Mouse (Mus musculus): ENCODE results near the gene Frrs1.
A peak's percentile ranks its signal among the peaks of the same experiment; 100 is the strongest.

The Frrs1 gene

GRCm38 (mm10) chr3:116914931-116915330 lies 55.7 kb downstream of the Frrs1 start:
- peak; percentile 26 to 28 for DNase-seq

DNA sequence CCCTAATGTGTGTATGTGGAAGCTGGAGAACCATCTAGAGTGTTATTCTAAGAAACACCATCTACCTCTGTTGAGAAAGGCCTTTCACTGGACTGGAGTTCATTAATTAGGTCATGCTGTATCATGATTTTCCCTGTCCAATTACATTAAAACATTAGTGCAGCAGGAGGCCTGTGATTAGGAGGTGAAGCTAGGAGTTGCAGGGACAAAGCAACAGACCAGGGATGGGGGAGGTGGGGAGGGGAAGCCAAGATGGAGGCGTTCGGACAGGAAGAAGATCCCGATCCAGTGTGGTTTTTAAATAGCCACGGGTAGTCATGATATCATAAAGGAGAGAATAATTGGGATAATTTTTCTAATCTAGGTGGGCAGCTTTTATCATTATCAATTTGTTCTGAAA lies 57.8 kb downstream of the Frrs1 start:
- DNase-seq: no peak

GRCm38 (mm10) chr3:116921535-116921934 lies 62.3 kb downstream of the Frrs1 start:
- no peak for DNase-seq

- no peak for DNase-seq
Measured at GRCm38 (mm10) chr3:116923042-116923441, 63.8 kb downstream of the Frrs1 start.

GRCm38 (mm10) chr3:116928994-116929393 lies 69.7 kb downstream of the Frrs1 start:
- DNase-seq: peak; percentile 62 to 68

GRCm38 (mm10) chr3:116933158-116933557 lies 73.9 kb downstream of the Frrs1 start:
- DNase-seq: no peak

- no peak for DNase-seq
Measured at GRCm38 (mm10) chr3:116936934-116937691, 77.8 kb downstream of the Frrs1 start.

DNA sequence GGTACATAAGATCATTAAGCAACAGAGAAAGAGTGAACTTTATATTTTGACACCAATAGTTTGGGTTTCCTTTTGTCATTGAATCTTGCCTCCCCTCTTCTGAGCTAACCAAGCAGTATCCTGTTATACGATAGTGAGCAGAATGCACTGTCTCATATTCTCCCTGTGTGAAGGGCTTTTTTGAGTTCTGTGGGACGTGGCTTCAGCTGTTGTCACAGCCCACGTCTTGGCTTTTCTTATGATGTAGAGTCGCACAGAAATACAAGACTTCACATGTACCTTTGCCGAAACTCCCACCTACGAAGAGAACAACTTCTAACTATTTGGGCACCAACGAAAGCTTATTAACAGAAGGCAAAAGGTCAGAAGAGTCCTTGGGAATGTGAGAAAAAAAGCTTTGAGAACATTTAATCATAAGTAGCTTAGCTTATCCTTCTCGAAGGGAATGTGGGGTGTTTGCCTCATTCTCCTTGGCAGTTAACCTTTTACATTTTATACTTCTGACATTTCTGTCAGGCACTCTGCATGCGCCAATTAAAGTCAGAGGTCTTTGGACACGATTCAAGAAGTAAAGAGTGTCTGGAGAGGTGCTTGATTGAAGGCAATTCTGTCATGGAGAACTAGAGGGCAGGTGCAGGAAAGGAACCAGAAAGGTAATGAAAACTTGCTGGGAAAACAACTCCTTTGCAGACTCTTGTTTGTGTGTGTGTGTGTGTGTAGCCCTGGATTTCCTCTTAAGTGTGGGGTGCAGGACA lies 81.7 kb downstream of the Frrs1 start:
- no peak for DNase-seq

- DNase-seq: no peak
Measured at GRCm38 (mm10) chr3:116941559-116942117, 82.4 kb downstream of the Frrs1 start.

- DNase-seq: no peak
Measured at GRCm38 (mm10) chr3:116942751-116943150, 83.5 kb downstream of the Frrs1 start.

DNA sequence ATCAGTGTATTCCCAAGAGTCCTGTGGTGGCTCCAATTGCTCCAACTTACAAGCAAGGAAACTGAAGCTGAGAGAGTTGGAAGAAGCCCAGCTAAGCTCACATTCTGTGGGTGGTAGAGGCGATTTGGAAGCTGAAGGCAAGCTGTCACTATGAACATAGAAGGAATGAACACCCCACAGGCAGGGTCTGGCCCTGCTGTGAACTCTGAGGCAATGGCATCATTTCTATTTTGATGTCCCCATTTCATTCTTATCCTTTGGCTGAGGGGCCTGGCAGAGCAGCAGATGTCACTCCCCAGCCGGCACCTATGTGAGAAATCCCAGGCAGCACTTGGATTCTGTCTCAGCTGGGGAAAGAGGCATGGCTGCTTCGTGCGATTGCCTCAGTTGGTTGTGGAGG lies 84.2 kb downstream of the Frrs1 start:
- peak; percentile 49 to 57 for DNase-seq

DNA sequence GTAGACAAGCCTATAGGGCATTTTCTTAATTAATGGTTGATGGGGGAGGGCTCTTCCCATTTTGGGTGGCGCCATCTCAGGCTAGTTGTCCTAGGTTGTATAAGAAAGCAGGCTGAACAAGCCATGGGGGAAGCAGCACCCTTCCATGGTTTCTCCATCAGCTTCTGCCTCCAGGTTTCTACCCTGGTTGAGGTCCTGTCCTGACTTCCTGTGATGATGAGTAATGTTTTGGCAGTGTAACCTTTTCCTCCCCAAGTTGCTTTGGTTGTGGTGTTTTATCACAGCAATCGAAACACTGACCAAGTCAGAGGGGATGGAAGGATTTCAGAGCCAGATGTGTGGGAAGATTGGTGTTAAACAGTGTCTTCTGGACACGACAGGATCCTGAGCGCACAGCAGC lies 87.2 kb downstream of the Frrs1 start:
- no peak for DNase-seq

DNA sequence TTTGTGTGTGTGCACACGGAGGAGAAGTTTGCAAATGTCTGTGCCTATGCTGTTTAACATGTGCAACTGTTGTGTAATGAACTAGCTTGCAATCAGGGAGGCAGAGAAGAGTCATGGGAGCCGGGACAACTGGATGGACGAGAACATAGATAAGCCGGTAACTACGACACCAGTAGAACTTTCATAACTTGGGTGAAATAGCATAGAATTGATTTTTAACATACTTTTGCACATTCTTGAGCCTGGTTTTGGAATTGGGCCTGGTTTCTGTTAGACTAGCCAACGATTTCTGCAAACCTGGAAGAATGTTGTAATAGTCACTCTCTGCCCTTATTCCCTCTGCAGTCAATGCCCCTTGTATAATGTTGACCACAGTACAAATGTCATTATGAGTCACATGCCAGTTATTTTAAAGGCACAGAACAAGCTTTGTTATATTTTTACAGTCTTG lies 91.4 kb downstream of the Frrs1 start:
- DNase-seq: no peak

DNA sequence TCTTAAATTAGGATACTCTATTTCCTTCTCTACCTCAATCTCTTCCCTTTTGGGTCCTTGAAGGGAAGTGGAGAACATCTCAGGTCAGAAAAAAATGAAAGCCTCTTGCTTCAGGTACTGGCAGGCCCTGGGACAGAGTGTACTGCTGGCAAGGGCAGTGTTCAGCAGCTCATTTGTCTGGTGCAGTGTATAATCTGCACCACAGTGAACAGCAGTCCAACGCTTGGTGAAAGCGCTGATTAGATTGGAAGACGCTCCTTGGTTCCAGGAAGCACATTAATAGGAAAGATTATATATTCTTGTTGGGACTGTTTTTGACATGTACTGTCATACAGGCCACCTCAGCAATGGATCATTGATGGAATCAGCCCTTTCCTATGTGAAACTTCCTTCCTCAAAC lies 92.2 kb downstream of the Frrs1 start:
- DNase-seq: no peak

GRCm38 (mm10) chr3:116952242-116952899 lies 93.1 kb downstream of the Frrs1 start:
- DNase-seq: no peak

DNA sequence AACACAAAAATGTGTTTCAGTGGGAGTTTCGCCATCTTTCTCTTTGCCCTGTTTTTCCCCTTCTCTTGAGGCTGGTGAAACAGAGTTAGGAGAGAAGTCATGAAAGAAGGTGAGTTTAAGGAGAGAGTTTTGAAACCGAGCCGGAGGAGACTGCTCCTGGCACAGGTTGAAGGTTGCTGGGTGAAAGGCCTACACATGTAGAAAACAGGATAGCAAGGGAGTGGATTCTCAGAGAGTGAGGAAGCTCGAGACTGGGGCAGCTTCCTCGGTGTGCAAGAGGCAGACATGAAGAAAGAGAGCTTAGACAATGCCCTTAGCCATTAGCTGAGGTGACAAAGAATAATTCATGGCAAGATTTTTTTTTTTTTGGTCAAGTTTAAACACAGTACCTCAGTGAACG lies 94.1 kb downstream of the Frrs1 start:
- no peak for DNase-seq

- DNase-seq: no peak
Measured at GRCm38 (mm10) chr3:116955061-116955460, 95.8 kb downstream of the Frrs1 start.
